Mouse (Mus musculus) testis, adult 2 months (tissue): ENCODE measurements at regions not wholly inside any gene's neighbourhood (a gene's known extent, or its start where the extent isn't known, plus 50 kb on each side); places are given as distances from the start of the nearest gene placed in this dataset.

Source experiments
- H3K27ac ChIP-seq: fragments of 200-500 bp; 2 replicates; pipeline ENCODE4 v1.5.1; 2012; ENCODE audit warnings: low read depth, low read length; ENCODE audit not compliant: control insufficient read depth, insufficient read depth
- H3K27me3 ChIP-seq: fragments of 200-500 bp; 2 replicates; pipeline ENCODE4 v1.6.1; 2012; ENCODE audit warnings: mild to moderate bottlenecking, low read length, moderate library complexity; ENCODE audit not compliant: control insufficient read depth, insufficient read depth
- H3K36me3 ChIP-seq: fragments of 200-500 bp; 2 replicates; pipeline ENCODE4 v1.6.1; 2012; ENCODE audit warnings: mild to moderate bottlenecking, low read length; ENCODE audit not compliant: control insufficient read depth, insufficient read depth
- H3K4me1 ChIP-seq: fragments of 200-500 bp; 2 replicates; pipeline ENCODE4 v1.6.1; 2012; ENCODE audit warnings: low read length; ENCODE audit not compliant: control insufficient read depth, insufficient read depth
- H3K4me3 ChIP-seq: fragments of 200-500 bp; 2 replicates; pipeline ENCODE4 v1.5.1; 2012; ENCODE audit warnings: low read depth, mild to moderate bottlenecking, low read length, moderate library complexity, mixed read lengths; ENCODE audit not compliant: control insufficient read depth
- CTCF ChIP-seq: fragments of 200-500 bp; IDR thresholded peaks from 2 replicates; pipeline ENCODE4 v1.5.1; 2012; ENCODE audit warnings: low read depth, mild to moderate bottlenecking, inconsistent platforms, low read length, moderate library complexity; ENCODE audit not compliant: control insufficient read depth, insufficient read depth, insufficient replicate concordance
- POLR2A ChIP-seq: fragments of 200-500 bp; IDR thresholded peaks from 2 replicates; pipeline ENCODE4 v1.6.1; 2012; ENCODE audit warnings: low read depth, mild to moderate bottlenecking, inconsistent platforms, low read length, moderate library complexity; ENCODE audit not compliant: control insufficient read depth

- no peak overlapping the region for H3K4me3 ChIP-seq
- no peaks in the 10 kb centered on the region for H3K27me3 ChIP-seq
- TF ChIP-seq CTCF (no peak), POLR2A (no peak)
- H3K27ac ChIP-seq: no peak overlapping the region
- no peaks in the 10 kb centered on the region for H3K36me3 ChIP-seq
- no peaks in the 10 kb centered on the region for H3K4me1 ChIP-seq
Observed at GRCm38 (mm10) chr1:73693537-73693936, 430.7 kb downstream of the Tns1 start.

- no peak overlapping the region for H3K27ac ChIP-seq
- H3K4me3 ChIP-seq: no peak overlapping the region
Observed at GRCm38 (mm10) chr1:73685734-73686133, 438.5 kb downstream of the Tns1 start.

DNA sequence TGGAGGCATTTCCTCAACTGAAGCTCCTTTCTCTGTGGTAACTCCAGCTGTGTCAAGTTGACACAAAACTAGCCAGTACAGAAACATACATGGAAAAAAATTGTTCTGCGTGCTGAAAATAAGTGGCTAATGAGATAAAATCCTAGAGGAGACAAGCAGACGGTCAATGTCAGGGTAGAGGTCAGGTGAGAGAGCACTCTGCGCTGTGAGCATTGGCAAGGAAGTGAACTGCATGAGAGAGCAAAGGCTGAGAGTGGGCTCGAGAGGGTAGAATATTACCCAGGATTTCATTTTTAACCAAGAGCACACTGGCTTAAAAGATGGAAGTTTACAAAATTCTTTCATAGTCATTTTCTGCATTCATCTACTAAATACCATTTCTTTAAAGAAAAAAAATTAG lies 439.2 kb downstream of the Tns1 start:
- H3K27ac ChIP-seq: no peak overlapping the region
- no peaks in the 10 kb centered on the region for H3K27me3 ChIP-seq
- no peak for TF ChIP-seq CTCF
- TF ChIP-seq POLR2A: no peak
- no peaks in the 10 kb centered on the region for H3K4me1 ChIP-seq
- no peak overlapping the region for H3K4me3 ChIP-seq
- no peaks in the 10 kb centered on the region for H3K36me3 ChIP-seq

More at GRCm38 (mm10) chr1:73685734-73686133, 438.5 kb downstream of the Tns1 start:
- Histone ChIP-seq H3K27me3 (no peaks in the 10 kb centered on the region), H3K36me3 (no peaks in the 10 kb centered on the region), H3K4me1 (no peaks in the 10 kb centered on the region)
- TF ChIP-seq POLR2A (no peak), CTCF (no peak)

GRCm38 (mm10) chr1:73684166-73684565 lies 440.1 kb downstream of the Tns1 start:
- Histone ChIP-seq H3K4me1 (no peaks in the 10 kb centered on the region), H3K27me3 (no peaks in the 10 kb centered on the region), H3K4me3 (no peak overlapping the region), H3K27ac (no peak overlapping the region), H3K36me3 (no peaks in the 10 kb centered on the region)
- TF ChIP-seq CTCF (no peak), POLR2A (no peak)

GRCm38 (mm10) chr1:73683132-73683888 lies 440.9 kb downstream of the Tns1 start:
- H3K4me1 ChIP-seq: no peaks in the 10 kb centered on the region
- TF ChIP-seq POLR2A: no peak
- TF ChIP-seq CTCF: no peak
- H3K27ac ChIP-seq: no peak overlapping the region
- H3K27me3 ChIP-seq: no peaks in the 10 kb centered on the region
- H3K36me3 ChIP-seq: no peaks in the 10 kb centered on the region
- H3K4me3 ChIP-seq: no peak overlapping the region

DNA sequence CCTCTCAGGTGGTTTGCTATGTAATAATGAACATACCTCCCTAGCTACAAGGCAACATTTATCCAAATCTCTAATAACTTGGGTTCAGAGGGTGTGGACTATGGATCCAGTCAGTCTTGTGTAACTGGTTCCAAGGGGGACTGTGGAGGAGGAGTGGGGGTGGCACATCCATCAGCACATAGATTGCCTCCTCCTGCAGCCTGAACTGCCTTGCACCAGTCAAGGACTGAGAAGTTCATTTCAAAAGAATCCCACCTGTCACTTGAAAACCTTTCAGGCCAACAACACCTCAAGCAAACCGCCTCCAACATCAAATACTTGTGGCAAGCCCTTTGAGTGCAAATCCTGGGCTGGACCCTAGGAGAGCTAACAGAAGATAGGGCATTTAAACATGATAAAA lies 442.6 kb downstream of the Tns1 start:
- Histone ChIP-seq H3K27me3 (no peaks in the 10 kb centered on the region), H3K36me3 (no peaks in the 10 kb centered on the region), H3K27ac (no peak overlapping the region), H3K4me3 (no peak overlapping the region), H3K4me1 (no peaks in the 10 kb centered on the region)
- no peak for TF ChIP-seq CTCF
- no peak for TF ChIP-seq POLR2A

DNA sequence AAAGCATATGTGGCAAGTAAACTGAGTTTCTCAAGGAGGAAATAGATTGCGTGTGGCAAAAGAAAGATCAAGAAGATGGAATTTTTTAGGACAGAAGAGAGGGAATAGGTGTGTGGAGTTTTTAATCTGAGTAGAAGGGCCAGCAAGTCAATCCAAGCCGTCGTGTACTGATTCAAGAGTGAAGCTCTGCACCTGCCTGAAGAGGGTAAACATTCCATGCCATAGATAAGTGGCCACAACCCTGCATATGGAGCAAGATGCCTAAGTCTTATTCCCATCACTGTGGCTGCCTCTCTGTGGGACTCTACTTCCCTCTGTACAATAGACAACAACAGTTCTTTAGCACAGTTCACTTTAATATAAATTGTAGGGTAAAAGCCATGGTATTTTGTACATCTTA lies 443.4 kb downstream of the Tns1 start:
- H3K4me1 ChIP-seq: no peaks in the 10 kb centered on the region
- no peaks in the 10 kb centered on the region for H3K36me3 ChIP-seq
- TF ChIP-seq CTCF (no peak), POLR2A (no peak)
- no peaks in the 10 kb centered on the region for H3K27me3 ChIP-seq
- H3K4me3 ChIP-seq: no peak overlapping the region
- no peak overlapping the region for H3K27ac ChIP-seq
